Mouse (Mus musculus): ENCODE measurements around the gene Slc7a5.

Slc7a5 gene

DNA sequence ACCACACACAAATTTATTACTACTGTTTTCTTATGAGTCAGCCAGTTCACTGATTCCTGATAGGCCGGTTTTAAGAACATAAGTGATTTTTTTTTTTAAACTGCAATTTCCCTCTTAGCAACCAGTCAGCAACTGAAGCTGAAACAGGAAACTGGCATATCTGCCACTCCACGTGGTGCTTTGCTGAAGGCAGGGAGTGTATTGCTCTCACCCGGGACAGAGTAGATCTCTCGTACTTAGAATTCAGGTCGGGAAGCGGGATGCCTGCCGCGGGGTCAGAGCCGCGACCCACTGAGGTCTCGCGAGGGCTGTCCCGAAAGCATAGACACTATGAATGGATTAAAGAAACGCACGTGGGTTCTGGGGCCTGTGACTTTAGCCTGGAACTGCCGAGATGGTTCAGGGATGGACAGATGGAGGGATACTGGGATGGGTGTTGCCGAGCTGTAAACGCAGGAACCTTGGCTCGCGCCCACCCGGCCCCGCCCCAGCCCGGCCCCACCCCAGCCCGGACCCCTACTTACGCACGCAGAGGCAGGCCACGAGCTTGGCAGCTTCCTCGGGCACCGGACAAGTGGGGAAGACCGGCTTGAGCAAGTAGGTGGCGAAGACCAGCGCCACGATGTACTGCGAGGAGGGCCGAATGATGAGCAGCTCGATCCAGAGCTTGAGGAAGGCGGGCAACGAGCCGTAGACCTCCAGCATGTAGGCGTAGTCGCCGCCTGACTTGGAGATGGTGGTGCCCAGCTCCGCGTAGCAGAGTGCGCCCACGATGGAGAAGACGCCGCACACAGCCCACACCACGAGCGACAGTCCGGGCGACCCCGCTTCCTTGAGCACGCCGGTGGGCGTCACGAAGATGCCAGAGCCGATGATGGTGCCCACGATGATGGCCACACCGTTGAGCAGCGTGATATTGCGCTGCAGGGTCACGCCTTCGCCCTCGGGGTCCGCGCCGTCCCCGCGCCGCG, 667 bp downstream of the Slc7a5 start:
- peak; percentile 73 for DNase-seq (ENCODE audit: low read depth)

DNA sequence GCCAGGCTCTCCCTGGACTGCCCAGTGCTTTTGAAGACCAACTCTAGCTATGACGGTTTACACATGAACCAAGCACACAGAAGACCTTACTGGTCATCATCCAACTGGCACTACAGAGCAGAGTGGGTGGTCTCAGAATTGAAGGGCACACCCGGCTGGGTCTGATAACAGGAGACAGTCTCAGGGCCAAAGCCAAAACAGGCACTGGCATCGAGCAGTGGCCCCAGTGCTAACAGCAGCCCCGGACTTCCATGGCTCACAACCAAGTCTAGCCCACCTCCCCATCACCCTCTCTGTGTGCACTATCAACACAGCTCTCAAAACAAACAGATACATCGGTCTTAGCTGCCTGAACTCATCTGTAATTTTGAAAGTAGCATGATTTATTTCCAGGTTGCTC, 1.6 kb downstream of the Slc7a5 start:
- DNase-seq (ENCODE audit: low read depth): no peak

DNA sequence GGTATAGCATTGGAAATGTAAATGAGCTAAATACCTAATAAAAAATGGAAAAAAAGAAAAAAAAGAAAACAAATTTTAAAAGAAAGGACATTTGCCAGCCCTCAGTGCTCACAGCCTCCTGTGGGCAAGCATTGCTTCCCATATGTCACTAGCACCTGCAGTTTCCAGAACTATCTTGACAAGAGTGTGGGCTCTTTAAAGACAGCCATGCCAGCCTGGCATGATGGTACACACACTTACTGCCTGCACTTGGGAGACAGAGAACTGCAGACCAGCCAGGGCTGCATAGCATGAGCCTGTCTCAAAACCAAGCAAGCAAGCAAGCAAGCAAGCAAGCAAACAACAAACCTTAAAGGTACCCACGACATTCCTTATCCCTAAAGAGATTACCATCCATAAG, 2.1 kb downstream of the Slc7a5 start:
- DNase-seq (ENCODE audit: low read depth): no peak

DNA sequence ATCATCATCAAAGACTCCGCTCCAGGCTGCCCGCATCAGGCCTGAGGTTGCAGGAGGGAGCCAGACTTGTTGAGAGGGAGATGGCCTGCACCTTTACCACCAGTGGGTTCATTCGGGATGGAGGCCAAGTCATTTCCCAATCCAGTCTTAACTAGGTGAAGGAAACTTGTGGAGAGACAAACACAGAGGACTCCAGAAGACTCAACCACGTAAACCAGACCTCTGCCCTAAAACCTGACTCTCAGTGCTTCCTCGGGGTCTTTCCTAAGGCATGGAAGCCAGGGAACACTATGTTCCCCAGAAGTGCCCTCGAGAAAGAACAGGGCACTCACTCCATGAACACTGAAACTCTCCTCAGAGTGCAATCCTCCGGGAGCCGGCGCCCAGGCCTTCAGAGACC, 2.5 kb downstream of the Slc7a5 start:
- no peak for DNase-seq (ENCODE audit: low read depth)

DNA sequence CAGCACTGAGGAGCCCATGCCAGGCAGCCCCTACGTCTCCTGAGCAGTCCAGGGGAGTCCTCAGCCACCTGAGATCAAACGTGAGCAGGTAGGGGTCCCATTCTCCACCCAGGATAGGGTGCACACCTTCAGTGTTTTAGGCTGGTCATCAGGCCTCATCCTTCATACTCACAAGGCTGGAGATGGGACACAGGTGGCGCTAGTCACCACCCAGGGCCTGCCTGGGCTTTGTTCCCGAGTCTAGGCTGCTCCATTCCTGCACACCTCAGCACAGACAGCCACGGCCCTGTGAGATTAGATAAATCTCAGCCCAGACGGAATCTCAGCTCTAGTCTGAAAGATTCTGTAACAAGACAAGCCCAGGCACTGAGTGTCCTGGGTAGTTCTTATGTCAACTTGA, 3.5 kb downstream of the Slc7a5 start:
- DNase-seq (ENCODE audit: low read depth): no peak

DNA sequence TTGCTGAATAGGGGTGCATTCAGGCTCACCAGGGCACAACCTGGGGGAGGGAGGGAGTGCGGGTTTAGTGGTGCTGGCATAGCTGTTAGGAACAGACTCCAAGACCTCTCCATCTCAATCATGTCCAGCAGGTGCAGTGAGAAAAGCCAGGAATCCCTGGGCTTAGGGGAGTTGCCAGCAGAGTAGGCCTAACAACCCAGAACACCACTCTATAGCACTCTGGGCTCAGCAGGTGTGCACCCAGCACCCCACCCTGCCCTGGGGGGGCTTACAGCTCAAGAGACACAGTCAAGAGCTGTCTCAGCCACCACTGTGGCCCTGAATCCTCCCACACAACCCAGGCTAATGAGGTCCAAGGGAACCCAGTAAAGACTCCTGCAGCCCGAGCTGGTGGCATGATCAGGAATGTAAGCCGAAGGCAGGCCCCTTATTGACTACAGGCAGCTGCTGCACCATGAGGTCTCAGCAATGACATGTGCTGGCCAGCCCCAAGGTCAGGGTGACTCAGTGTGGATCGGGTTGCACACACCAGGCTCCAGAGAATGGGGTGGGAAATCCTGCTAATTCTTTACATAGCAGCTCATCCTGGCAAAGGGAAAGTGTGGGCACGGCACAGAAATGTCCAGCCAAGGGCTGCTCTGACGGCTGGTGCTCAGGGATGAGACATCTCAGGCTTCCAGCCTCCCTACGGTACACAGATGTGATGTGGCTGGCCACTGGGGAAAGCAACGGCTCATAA, 5.8 kb downstream of the Slc7a5 start:
- DNase-seq (ENCODE audit: low read depth): no peak

DNA sequence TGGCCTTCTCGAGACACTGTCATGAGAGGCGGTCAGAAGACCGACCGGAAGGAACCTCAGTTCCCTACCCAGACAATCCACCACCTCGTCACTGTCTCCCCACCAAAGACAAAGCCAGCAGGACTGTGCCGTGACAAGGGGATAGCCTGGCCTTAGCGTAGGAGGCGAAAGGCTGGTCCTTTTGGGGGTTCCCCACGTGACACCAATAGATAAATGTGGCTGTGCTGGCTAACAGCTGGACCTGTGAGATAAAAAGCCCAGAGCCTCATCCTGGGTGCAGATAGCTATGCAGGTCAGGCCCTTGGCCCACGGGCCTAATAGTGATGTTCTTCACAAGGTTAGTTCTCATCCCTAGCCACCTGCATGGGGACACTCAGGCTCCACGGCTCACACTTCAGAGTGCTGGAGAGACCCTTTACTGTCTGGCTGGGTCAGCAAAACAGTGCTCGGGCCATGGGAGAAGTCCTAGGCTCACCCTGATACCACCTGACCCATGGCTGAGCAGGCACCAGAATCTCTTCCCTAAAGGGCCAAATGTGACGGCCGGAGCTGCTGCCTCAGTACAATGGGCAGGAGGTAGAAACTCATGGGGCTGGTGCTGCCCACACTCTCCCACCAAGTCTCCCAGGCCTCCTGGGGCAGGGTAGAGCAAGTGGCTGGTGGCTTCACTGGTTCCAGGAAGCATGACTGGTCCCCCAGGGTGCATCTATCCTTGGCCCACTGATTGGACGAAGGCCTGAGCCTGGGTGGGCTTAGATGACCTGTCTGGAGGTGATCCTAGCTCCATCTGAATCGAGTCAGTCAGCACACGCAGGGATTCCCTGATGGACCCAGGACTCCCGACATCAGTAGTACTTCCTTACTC, 8.1 kb downstream of the Slc7a5 start:
- DNase-seq (ENCODE audit: low read depth): no peak

DNA sequence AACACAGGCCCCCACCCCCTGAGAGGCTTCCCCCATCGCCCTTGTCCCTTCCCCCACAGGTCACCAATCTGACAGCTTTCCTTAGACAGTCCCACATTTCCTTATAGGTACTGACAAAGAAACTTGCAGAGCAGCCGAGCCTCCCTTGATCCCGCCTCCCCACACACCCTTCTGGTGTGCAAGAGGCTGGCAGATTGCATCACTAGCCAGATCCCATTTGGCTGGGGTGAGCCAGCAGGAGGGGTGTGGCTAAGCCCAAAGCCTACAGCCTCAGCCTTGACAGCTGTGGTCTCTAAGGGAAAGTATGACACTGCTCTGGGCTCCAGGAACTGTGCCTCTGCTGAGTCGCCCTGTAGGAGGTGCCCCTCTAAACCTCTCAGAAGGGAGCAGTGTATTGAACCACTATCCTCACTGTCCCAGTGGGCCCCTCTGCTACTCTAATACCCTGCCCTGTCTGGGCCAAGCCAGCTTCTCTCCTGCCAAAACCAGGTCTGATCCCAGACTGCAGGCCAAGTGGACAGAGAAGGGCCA, 9.0 kb downstream of the Slc7a5 start:
- peak; percentile 40 for DNase-seq (ENCODE audit: low read depth)

DNA sequence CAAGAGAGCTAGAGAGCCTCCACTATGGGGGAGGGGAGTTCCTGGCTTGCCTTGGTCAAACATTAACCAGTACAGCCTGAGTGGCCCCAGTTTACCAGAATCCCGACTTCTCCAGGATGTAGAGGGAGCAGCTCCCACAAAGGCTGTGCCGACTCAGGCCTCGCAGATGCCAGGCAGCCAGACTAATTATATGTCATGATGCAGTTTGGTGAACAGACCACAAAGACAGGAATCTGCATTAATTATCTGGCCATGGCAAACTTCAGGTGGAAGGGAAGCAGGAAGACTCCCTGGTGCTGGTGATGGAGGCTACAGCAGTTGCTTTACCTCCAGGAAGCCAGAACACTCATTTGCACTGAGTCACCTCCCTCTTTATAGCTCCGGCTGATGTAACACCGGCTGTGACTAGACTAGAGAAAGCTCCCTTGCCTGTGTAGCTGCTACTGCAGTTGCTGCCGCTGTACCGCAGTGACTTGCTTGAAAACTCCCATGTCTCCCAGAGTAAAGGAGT, 9.6 kb downstream of the Slc7a5 start:
- DNase-seq (ENCODE audit: low read depth): no peak

DNA sequence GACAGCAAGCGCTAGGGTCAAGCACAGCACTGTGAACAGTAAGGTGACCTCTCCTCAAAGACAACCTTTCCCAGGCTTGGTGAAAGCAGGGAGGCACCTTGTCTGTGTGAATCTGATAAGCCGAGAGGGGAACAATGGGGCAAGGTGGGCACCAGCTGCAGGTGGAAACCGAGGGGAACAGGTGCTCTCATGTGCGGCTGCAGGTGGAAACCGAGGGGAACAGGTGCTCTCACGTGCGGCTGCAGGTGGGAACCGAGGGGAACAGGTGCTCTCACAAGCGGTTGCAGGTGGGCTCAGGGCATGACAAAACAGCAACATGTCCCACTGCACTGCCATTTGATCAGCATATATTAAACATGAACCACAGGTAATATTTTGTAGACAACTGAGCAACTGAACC, 10.3 kb downstream of the Slc7a5 start:
- no peak for DNase-seq (ENCODE audit: low read depth)

DNA sequence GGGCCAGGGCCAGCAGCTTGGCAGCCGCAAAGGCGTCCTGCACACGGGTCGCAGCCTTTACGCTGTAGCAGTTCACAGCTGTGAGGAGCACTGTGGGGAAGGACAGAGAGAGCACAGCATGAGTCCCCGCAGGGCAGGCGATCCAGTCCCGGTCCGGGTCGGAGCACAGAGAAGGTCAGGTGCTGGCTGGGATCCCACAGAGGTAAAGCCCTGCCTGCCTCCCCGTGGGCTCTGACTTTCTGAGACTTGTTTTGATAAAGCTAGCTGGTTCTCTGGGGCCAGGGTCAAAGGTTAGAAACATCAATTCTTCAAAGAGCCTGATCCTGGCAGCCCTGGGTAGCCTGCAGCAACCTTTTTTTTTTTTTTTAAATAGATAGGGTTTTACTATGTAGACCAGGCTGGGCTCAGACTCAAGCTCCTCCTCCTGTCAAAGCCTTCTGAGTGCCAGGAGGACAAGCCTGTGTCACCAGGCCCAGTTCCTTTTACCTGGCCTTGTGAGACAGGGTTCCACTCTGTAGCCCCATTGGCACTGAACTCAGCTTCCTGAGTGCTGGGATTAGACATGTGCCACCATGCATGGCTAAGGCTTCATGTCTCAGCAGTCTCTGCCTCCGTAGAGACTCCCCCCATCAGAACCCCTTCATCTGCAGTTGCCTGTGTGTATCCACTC, 10.9 kb downstream of the Slc7a5 start:
- DNase-seq (ENCODE audit: low read depth): no peak

DNA sequence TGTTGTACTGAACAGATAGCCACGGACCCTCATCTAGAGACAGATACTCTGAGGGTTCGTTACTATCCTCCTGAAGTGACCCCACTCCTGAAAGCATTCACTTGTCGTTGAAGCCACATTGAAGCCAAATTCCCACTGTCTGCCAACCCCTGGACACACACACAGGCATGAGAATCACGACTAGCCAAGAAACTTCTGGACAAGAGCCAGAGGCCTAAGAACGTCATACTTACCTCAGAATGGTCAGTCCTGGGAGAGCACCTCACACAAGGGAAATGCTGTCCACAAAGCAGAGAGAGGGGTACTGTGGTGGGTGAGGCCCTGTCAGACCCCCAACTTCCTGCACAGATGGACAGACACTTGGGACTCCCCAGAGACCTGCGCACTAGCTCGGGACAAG, 11.6 kb downstream of the Slc7a5 start:
- no peak for DNase-seq (ENCODE audit: low read depth)

DNA sequence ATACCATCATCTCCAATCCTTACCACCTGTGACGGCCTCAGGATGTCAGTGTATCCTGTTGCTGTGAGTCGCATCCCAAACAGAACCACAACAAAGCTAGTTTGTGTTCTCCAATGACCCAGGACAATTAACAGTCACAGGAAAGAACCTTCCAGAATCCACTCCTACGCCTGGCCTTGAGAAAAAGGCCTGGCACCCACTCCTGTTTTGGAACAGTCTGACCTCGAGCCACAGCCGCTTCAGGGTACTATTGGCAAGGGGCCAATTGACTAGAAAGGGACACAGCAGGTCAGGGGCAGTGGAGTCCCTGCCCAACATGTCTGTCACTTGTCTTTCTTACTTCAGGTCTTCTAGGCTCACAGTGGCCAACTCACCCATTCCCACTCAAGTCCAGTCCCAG, 14.6 kb downstream of the Slc7a5 start:
- no peak for DNase-seq (ENCODE audit: low read depth)

DNA sequence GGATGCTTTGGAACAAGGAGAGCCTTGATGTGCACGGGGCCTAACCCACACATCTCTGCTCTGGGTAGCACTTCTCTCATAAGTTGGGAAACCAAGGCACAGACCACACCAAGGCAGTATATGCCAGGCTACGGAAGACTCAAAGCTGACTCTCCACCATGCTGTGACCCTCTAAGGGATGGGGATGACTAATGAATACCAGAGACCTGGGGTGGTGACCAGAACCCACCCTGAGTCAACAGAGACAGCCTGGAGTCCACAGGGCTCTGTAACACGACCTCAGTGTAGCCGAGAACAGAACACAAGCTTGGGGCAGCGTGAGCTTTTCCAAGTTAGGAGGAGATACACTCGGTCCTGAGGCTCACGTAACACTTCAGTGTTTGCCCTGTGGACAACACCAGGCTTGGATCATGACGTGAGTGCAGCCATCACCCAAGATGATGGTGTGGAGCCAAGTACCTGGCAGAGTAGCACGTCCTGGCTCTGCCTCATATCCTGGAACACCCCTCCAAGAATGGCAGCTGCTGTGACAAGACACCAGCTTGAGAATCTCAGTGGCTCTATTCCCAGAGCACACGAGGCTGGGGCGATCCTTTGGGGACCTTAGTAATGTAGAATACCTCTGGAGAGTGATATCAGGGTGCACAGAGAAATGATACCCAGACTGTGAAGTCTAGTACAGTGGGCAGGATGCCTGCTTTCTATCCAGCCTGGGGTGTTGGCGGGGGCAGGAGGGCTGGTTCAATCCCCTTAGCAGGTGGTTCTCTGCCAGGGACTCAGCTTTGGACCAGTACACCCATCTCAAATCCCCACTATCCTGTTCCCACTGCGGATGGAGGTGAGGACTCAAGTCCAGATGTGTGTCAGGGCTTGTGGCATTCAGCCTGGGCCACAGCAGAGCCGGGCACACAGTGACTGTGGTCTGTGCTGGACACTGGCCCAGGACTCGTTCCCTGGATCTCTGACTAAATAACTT, 17.4 kb downstream of the Slc7a5 start:
- no peak for DNase-seq (ENCODE audit: low read depth)

DNA sequence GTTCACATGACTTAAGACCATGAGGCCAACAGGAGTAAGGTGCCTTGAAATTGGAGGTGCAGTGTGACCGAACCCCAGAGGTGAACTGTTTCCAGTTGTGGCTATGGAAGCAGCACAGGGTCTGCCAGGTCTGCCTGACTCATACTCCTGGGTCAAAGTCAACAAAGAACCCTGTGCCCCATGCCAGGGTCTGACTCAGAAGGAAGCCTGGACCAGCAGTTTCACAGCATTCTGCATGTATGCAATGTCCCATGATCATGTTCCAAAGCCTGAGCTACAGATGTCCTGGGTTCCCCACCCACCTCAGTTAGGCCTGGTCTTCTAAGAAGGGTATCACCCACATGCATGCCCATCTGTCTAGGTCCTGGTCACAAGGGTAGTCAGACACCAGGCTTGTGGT, 18.2 kb downstream of the Slc7a5 start:
- DNase-seq (ENCODE audit: low read depth): no peak

DNA sequence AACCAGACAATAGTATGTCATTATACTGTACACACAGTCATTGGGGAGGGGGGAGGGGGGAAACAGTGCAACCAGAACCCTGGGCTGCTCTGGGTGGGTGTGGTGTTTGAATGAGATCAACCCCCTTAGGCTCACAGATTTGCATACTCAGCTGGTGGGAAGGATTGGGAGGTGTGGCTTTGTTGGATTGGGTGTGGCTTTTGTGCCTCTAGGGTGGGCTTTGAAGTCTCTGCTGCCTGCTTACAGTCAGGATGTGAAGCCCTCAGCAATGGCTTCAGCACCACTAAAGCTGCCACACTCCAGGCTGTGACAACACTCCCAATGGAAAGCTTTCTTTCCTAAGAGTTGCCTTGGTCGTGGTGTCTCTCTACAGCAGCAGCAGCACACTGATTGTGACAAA, 19.9 kb downstream of the Slc7a5 start:
- DNase-seq (ENCODE audit: low read depth): no peak

DNA sequence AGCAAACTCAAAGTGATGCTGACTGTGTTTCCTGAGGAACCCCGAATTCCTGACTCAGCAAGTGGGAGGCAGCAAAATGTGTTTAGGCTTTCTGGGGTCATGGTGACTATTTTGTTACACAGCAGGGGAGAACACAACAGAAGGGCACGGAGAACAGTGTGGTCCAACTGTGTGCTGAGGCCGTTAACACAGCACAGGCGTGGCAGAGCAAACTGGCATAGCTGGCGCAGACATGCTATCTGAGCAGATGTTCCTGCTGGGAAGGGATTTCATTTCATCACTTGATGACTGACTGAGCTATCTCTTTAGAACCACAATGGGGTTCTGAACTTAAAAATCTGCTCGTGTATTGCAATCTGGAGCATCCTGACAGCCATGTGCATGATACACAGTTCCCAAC, 22.1 kb downstream of the Slc7a5 start:
- DNase-seq (ENCODE audit: low read depth): no peak

DNA sequence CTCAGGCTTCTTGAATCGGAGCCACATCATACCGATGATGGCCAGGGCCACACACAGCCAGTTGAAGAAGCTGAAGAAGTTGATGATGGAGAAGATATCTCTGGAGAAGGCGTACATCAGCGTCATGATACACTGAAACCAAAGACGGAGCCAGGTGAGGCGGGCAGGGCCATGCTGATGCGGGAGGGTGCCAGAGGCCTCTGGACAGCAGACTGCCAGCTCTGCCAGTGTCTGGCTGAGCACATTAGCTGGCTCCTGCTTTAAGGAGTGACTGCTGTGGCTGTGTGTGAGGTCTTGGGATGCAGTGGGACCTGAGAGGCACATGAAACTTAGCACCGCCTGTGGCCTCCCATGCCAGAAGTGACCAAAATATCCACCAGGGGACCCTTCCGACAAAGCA, 22.5 kb downstream of the Slc7a5 start:
- DNase-seq (ENCODE audit: low read depth): no peak

DNA sequence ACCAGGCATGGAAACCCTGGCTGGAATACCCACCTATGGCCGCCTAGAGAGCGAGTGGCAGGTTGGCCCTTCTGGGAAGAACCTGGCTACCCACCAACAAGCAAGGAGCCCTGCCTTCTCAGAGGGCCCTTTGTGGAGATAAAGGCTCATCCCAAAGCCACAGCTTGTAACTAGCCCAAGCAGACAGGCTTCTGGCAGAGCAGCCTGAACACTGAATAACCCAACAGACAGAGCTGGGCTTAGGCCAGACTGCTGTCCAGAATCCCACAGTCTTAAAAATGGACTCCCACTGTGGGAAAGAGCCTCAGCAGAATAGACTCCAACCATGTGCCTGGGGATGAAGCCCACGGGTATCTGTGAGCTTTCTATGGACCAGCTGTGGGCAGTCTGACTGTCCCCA, 23.3 kb downstream of the Slc7a5 start:
- DNase-seq (ENCODE audit: low read depth): no peak

DNA sequence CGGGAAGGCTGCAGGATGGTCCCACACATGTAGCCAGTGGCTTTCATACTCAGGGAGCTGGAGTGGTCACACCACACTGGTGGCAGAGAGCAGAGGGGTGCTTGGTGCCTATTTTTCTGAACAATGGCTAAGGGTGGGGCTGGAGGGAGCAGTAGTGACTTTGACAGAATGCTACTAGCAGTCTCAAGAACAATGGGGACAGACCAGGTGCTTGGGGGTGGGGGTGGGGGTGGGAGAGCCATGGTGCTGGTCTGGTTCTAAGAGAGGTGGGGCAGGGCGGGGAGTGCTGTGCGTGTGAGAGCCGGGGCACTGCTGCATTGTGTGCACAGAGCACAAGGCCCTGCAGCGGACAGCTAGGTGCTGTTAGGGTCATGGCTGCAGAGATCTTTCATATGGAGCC, 25.6 kb downstream of the Slc7a5 start:
- DNase-seq (ENCODE audit: low read depth): no peak

All from naive thymus-derived CD4-positive, alpha-beta T cell, adult 2 months (primary cell).